Mouse (Mus musculus): ENCODE results near the gene Rraga.
A peak's percentile ranks its signal among the peaks of the same experiment; 100 is the strongest.

The Rraga gene

GRCm38 (mm10) chr4:86575283-86575983, at the start of gene Rraga:
Rraga (plus strand) TSS chr4:86575668.
- peak; percentile 97 for DNase-seq

GRCm38 (mm10) chr4:86527162-86528136, 48.0 kb upstream of the Rraga start:
- DNase-seq = no peak

- peak; percentile 14 to 48 for DNase-seq
Measured at GRCm38 (mm10) chr4:86529161-86529560, 46.3 kb upstream of the Rraga start.

- no peak for DNase-seq
Measured at GRCm38 (mm10) chr4:86533406-86534090, 41.9 kb upstream of the Rraga start.

- no peak for DNase-seq
Measured at GRCm38 (mm10) chr4:86534091-86534481, 41.4 kb upstream of the Rraga start.

GRCm38 (mm10) chr4:86537972-86538371, 37.5 kb upstream of the Rraga start:
- peak; percentile 54 to 56 for DNase-seq

- DNase-seq = no peak
Measured at GRCm38 (mm10) chr4:86538936-86539335, 36.5 kb upstream of the Rraga start.

GRCm38 (mm10) chr4:86541573-86541972, 33.9 kb upstream of the Rraga start:
- no peak for DNase-seq

GRCm38 (mm10) chr4:86543999-86544398, 31.5 kb upstream of the Rraga start:
- no peak for DNase-seq

- DNase-seq = peak in 1 of 2 experiments; percentile 23
Measured at GRCm38 (mm10) chr4:86545615-86546014, 29.9 kb upstream of the Rraga start.

GRCm38 (mm10) chr4:86548332-86548731, 27.1 kb upstream of the Rraga start:
- DNase-seq = no peak

GRCm38 (mm10) chr4:86555035-86555707, 20.3 kb upstream of the Rraga start:
- DNase-seq = peak; percentile 45 to 55

- no peak for DNase-seq
Measured at GRCm38 (mm10) chr4:86557371-86557770, 18.1 kb upstream of the Rraga start.

- no peak for DNase-seq
Measured at GRCm38 (mm10) chr4:86558228-86558627, 17.2 kb upstream of the Rraga start, which contains the start of gene Saxo1. Saxo1 (minus strand) TSS chr4:86558328.

GRCm38 (mm10) chr4:86559006-86559405, 16.5 kb upstream of the Rraga start:
- DNase-seq = no peak

GRCm38 (mm10) chr4:86561061-86561460, 14.4 kb upstream of the Rraga start:
- DNase-seq = no peak

GRCm38 (mm10) chr4:86574939-86575282, 557 bp upstream of the Rraga start:
- DNase-seq = no peak

- peak; percentile 64 to 65 for DNase-seq
Measured at GRCm38 (mm10) chr4:86576120-86576541, 663 bp downstream of the Rraga start.

GRCm38 (mm10) chr4:86576630-86577225, 1.3 kb downstream of the Rraga start:
- DNase-seq = no peak

- no peak for DNase-seq
Measured at GRCm38 (mm10) chr4:86580056-86580455, 4.6 kb downstream of the Rraga start.

GRCm38 (mm10) chr4:86580591-86580990, 5.1 kb downstream of the Rraga start:
- no peak for DNase-seq

- no peak for DNase-seq
Measured at GRCm38 (mm10) chr4:86588236-86588635, 12.8 kb downstream of the Rraga start.
